Mouse (Mus musculus) embryonic facial prominence, embryonic 14.5 days (tissue): Measurements from ENCODE around the gene Ptch2. TPM values are rescaled to one million over a fixed set of nuclear protein-coding genes. Genes with fewer than 3 reads are reported as not detected.

Experiments used
- ATAC-seq: fragments of 200-750 bp; cut with Nextera tagmentation; 2 replicates; pipeline ENCODE4 v1.8.0; 2017; ENCODE audit warnings: low read depth, moderate number of reproducible peaks, moderate TSS enrichment
- DNase-seq: peaks from one replicate; pipeline ENCODE4 v3.0.0-alpha.2; 2015; ENCODE audit warnings: low spot score
- H3K27ac ChIP-seq: fragments of 300-500 bp; sonication (generic); replicated peaks from 2 replicates; pipeline ENCODE4 v1.5.1; 2014; ENCODE audit warnings: low read depth, mild to moderate bottlenecking, low read length, moderate library complexity
- H3K27me3 ChIP-seq: fragments of 300-500 bp; sonication (generic); replicated peaks from 2 replicates; pipeline ENCODE4 v1.6.1; 2014; ENCODE audit warnings: low read length; ENCODE audit not compliant: control insufficient read depth, insufficient read depth
- H3K36me3 ChIP-seq: fragments of 300-500 bp; sonication (generic); 2 replicates; pipeline ENCODE4 v1.6.1; 2014; ENCODE audit warnings: low read length, mixed read lengths; ENCODE audit not compliant: control insufficient read depth, insufficient read depth
- H3K4me1 ChIP-seq: fragments of 300-500 bp; sonication (generic); 2 replicates; pipeline ENCODE4 v1.6.1; 2014; ENCODE audit warnings: antibody characterized with exemption, low read length; ENCODE audit not compliant: control insufficient read depth, insufficient read depth
- H3K4me2 ChIP-seq: fragments of 300-500 bp; sonication (generic); 2 replicates; pipeline ENCODE4 v1.6.1; 2014; ENCODE audit warnings: low read depth, mild to moderate bottlenecking, low read length, moderate library complexity, mixed read lengths
- H3K4me3 ChIP-seq: fragments of 300-500 bp; sonication (generic); 2 replicates; pipeline ENCODE4 v1.5.1; 2014; ENCODE audit warnings: low read depth, mild to moderate bottlenecking, low read length
- H3K9ac ChIP-seq: fragments of 300-500 bp; sonication (generic); 2 replicates; pipeline ENCODE4 v1.6.1; 2014; ENCODE audit warnings: low read depth, mild to moderate bottlenecking, low read length, moderate library complexity, mixed read lengths
- H3K9me3 ChIP-seq: fragments of 300-500 bp; sonication (generic); 2 replicates; pipeline ENCODE4 v1.6.1; 2016; ENCODE audit warnings: low read length; ENCODE audit not compliant: control insufficient read depth
- WGBS: fragments of 180-500 bp; shearing (Covaris S2); extraction: QIAGEN DNeasy Blood & Tissue Kit; methylation state at CpG from one replicate; pipeline ENCODE4 v1.1.7; 2014; 5-methylcytosine and 5-hydroxymethylcytosine counted together
- microRNA-seq: library from miRNA; unstranded; fragments of <30 nt; microRNA quantifications from one replicate; pipeline ENCODE4, GENCODE M21; 2016; ENCODE audit warnings: borderline number of aligned reads
- polyA plus RNA-seq: library from polyadenylated mRNA; unstranded; fragments of >200 nt; fragmentation: Nextera tagmentation; extraction: Ambion mirVana; gene quantifications from 2 replicates; pipeline ENCODE4 v1.2.1, GENCODE M21; 2014

Gene Ptch2
- polyA plus RNA-seq, 1 experiment from 2014 or later, result 9.0 TPM

DNA sequence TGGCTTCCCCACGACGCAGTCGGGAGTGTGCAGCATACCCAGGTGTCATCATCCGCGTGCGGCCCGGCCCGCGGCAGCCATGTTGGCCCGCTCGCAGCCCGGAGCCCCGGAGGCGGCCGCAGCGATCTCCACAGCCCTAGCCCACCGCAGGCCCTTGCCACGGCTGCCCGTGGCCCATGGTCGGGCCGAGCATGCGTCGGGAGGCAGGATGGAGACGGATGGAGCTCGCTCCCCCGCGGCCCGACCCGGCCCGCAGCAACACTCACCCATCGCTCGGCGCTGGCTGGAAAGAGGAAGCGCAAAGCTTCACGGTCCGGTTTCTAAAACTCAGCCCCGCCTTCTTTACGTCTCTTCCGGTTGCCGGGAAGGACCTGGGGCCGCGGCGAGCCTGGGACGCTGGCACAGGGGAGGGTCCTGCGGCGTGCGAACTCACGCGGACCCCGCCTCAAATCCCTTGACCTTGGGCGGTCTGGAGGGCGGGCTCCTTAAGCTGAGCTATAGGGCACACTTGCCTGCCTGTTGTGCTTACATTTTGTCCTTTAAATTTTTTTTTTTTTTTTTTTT lies 60.0 kb downstream of the Ptch2 start, which contains the start of gene Rps8:
Gene Rps8 (minus strand): TSS at position 452 of the 564 bp plus-strand sequence.
- WGBS, result under 1% methylated on average over 24 of the region's 52 CpGs
- peaks cover 61% of the 10 kb centered on the region for H3K36me3 ChIP-seq

GRCm38 (mm10) chr4:117156372-117156771 lies 60.5 kb downstream of the Ptch2 start:
- Histone ChIP-seq H3K4me1 (0 out of 2 replicates have a peak, but pooled peaks cover 3% of the 10 kb centered on the region), H3K27me3 (no peaks in the 10 kb centered on the region), H3K4me3 (peak overlapping the region; percentile 99), H3K4me2 (peak overlapping the region; percentile 94), H3K27ac (no peak overlapping the region), H3K36me3 (peaks cover 61% of the 10 kb centered on the region), H3K9me3 (no peaks in the 10 kb centered on the region), H3K9ac (peak overlapping the region; percentile 99)
- ATAC-seq, result no peak
- DNase-seq, result no peak
- WGBS, result 30% methylated on average over 6 of the region's 6 CpGs

More for the DNA sequence above, 60.0 kb downstream of the Ptch2 start, which contains the start of gene Rps8:
- Histone ChIP-seq H3K9ac (peak within 1 kb of the TSS; percentile 99), H3K4me3 (peak within 1 kb of the TSS; percentile 99), H3K27me3 (no peaks in the 10 kb centered on the region), H3K27ac (peak within 1 kb of the TSS; percentile 95), H3K4me1 (0 out of 2 replicates have a peak, but pooled peaks cover 3% of the 10 kb centered on the region), H3K4me2 (peak within 1 kb of the TSS; percentile 94), H3K9me3 (no peaks in the 10 kb centered on the region)
- peak; percentile 93 for ATAC-seq
- peak; percentile 97 for DNase-seq

DNA sequence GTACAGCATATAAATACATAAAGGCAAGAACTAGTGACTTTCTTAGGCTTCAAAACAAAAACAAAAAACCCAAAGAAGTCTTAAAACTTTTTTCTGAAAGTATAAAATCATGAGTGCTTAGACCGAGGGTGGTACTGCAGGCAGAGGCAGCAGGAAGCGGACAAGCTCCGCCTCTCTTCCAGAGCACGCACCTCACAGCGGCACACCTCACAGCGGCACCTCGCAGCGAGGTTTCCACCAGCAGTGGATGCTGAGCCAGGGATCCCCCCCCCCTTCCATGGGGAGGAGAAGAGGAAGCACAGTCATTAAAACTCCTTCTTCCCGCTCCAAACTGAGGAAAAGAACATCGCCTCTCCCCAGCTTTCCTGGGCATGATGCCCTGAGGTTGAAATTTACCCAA lies 63.8 kb downstream of the Ptch2 start:
- ATAC-seq (no peak), DNase-seq (no peak)
- WGBS, result 80% methylated on average over 10 of the region's 10 CpGs
- H3K4me3 ChIP-seq, result no peak overlapping the region
- peaks cover 56% of the 10 kb centered on the region for H3K36me3 ChIP-seq
- H3K27ac ChIP-seq, result no peak overlapping the region
- no peaks in the 10 kb centered on the region for H3K27me3 ChIP-seq
- no peaks in the 10 kb centered on the region for H3K4me1 ChIP-seq
- H3K4me2 ChIP-seq, result no peak overlapping the region
- H3K9me3 ChIP-seq, result no peaks in the 10 kb centered on the region
- no peak overlapping the region for H3K9ac ChIP-seq

DNA sequence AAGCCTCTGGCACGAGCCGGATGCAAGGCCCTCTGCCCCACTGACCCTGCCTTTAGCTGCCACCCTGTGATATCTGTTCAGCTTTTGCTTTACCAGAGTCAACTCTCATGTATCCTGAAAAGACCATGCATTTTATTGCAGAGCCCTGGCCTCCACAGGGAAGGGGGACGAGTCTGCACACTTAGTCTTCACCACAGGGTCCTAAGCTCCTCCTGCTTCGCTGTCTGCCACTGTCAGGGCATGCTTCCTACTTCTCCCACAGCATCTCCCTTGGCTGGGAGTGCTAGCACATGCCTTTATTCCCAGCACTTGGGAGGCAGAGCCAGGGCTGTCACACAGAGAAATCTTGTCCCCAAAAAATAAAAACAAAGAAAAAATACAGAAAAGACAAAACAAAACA lies 65.3 kb downstream of the Ptch2 start:
- H3K36me3 ChIP-seq, result peaks cover 66% of the 10 kb centered on the region
- H3K27ac ChIP-seq, result no peak overlapping the region
- ATAC-seq (no peak), DNase-seq (no peak)
- WGBS, result 72% methylated on average over 4 of the region's 4 CpGs
- no peaks in the 10 kb centered on the region for H3K27me3 ChIP-seq
- no peak overlapping the region; the same call in 1 of the 2 replicates for H3K9ac ChIP-seq
- H3K4me3 ChIP-seq, result no peak overlapping the region
- H3K9me3 ChIP-seq, result no peaks in the 10 kb centered on the region
- no peaks in the 10 kb centered on the region for H3K4me1 ChIP-seq
- no peak overlapping the region for H3K4me2 ChIP-seq

Small RNA genes lying within 50 kb of the gene (microRNA-seq; reads per million reads assigned to microRNA genes)
- gene Gm22398, result not detected

Other genes with a start within 250 kb of the Ptch2 start
- gene Zswim5, start 218.7 kb upstream of the Ptch2 start, polyA plus RNA-seq, result 0.51 and 0.54 TPM in 2 replicates
- 74.0 and 77.1 TPM in 2 replicates for gene Urod, start 101.7 kb upstream of the Ptch2 start, polyA plus RNA-seq
- gene Hectd3, start 100.8 kb upstream of the Ptch2 start, polyA plus RNA-seq, result 9.1 and 9.8 TPM in 2 replicates
- 38.6 and 48.4 TPM in 2 replicates for gene Eif2b3, start 76.7 kb upstream of the Ptch2 start, polyA plus RNA-seq
- gene Btbd19, start 29.6 kb downstream of the Ptch2 start, polyA plus RNA-seq, result 6.6 and 7.0 TPM in 2 replicates
- gene Tctex1d4, start 30.7 kb downstream of the Ptch2 start, polyA plus RNA-seq, result 0.30 and 0.84 TPM in 2 replicates
- 5.1 and 5.6 TPM in 2 replicates for gene Plk3, start 37.9 kb downstream of the Ptch2 start, polyA plus RNA-seq
- 1,243 and 1,364 TPM in 2 replicates for gene Rps8, start 60.2 kb downstream of the Ptch2 start, polyA plus RNA-seq
- gene Kif2c, start 86.6 kb downstream of the Ptch2 start, polyA plus RNA-seq, result 42.9 and 50.7 TPM in 2 replicates
- 15.5 and 21.9 TPM in 2 replicates for gene Tmem53, start 155.9 kb downstream of the Ptch2 start, polyA plus RNA-seq
- 1.3 and 1.8 TPM in 2 replicates for gene Armh1, start 156.1 kb downstream of the Ptch2 start, polyA plus RNA-seq